Mouse (Mus musculus) CD4-positive, CD25-positive, alpha-beta regulatory T cell, adult 9 weeks (primary cell): ENCODE results near the gene Lce1h. TPM values are rescaled to one million over a fixed set of nuclear protein-coding genes. Genes with fewer than 3 reads are reported as not detected.

ENCODE experiments used
- polyA plus RNA-seq: library from polyadenylated mRNA; unstranded; fragments of 100-300 nt; shearing (Covaris generic); gene quantifications from one replicate; pipeline ENCODE4 v1.2.1, GENCODE M21; 2017

Gene Lce1h
- not detected for polyA plus RNA-seq

DNA sequence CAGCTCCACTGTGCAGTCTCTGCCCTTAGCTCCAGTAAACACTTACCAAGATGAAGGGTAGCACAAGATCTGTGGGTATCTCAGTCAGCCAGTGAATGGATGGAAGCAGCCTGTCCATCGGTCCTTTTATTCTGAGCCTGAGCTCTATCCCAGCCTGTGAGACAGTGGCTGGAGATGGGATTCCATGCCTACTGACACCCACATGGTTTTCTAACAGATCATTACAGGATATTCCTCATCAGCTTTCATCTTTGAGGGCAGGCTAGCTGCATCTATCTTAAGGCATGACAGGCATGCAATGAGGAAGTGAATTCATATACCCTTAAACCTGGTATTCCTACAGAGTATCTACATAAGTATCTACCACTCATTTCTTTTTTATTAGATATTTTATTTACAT lies at the start of gene Lce1h:
Gene Lce1h (minus strand): TSS at position 101 of the 400 bp plus-strand sequence.

GRCm38 (mm10) chr3:92807791-92808190 lies 42.9 kb upstream of the Lce1h start, which contains the start of gene Lce1k:
Gene Lce1k, minus strand, starts transcription at chr3:92807891.

DNA sequence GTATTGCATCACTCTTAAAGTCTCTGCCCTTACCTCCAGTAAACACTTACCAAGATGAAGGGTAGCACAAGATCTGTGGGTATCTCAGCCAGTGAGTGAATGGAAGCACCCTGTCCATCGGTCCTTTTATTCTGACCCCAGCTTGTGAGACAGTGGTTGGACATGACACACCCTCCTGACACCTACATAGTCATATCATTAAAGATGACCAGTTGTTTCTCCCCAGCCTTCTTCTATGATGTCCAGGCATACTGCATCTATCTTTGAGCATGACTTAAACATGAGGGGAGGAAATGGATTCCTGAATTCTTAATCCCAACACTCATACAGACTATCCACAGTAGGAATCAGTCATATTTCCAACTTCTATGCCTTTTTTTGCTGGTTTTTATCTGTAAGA lies 25.5 kb upstream of the Lce1h start, which contains the start of gene Lce1j:
Gene Lce1j (minus strand): TSS at position 101 of the 400 bp plus-strand sequence.

GRCm38 (mm10) chr3:92778799-92779198 lies 13.9 kb upstream of the Lce1h start, which contains the start of gene Lce1i:
Gene Lce1i, minus strand, starts transcription at chr3:92778899.

DNA sequence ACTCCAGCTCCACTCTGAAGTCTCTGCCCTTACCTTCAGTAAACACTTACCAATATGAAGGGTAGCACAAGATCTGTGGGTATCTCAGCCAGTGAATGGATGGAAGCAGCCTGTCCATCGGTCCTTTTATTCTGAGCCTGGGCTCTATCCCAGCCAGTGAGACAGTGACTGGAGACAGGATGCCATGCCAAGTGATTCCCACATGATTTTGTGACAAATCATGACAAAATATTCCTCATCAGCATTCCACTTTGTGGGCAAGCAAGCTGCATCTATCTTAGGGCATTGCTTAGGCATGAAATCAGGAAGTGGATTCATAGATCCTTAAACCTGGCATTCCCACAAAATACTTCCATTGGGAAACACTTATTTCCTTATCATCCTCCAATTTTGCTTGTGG lies 12.6 kb downstream of the Lce1h start, which contains the start of gene Lce1g:
Gene Lce1g (minus strand): TSS at position 101 of the 400 bp plus-strand sequence.

GRCm38 (mm10) chr3:92738996-92739395 lies 25.9 kb downstream of the Lce1h start, which contains the start of gene Gm38119:
Gene Gm38119, minus strand, starts transcription at chr3:92739096.

DNA sequence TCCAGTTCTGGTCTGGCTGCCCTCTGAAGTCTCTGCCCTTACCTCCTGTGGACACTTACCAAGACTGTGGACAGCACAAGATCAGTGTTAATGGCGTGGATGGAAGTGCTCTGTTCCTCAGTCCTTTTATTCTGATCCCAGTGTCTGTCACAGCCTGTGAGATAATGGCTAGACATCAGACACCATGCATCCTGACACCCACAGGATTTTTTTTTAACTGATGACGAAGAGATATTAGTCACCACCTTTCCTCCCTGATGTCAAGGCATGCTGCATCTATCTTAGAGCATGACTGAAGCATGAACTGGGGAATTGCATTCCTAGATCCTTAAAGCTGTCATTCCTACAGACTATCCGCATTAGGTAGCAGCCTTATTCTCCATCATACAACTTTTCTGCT lies 44.6 kb downstream of the Lce1h start, which contains the start of gene Lce1f:
Gene Lce1f (minus strand): TSS at position 101 of the 400 bp plus-strand sequence.

Other genes with a start within 250 kb of the Lce1h start
- not detected for gene 2310046K23Rik, start 230.6 kb downstream of the Lce1h start, polyA plus RNA-seq
- not detected for gene Ivl, start 191.3 kb downstream of the Lce1h start, polyA plus RNA-seq
- not detected for gene Smcp, start 176.1 kb downstream of the Lce1h start, polyA plus RNA-seq
- not detected for gene 2210017I01Rik, start 157.6 kb downstream of the Lce1h start, polyA plus RNA-seq
- not detected for gene Lce6a, start 143.4 kb downstream of the Lce1h start, polyA plus RNA-seq
- gene Lce1a1, start 116.8 kb downstream of the Lce1h start, polyA plus RNA-seq, result not detected
- gene Lce1b, start 108.1 kb downstream of the Lce1h start, polyA plus RNA-seq, result not detected
- gene Lce1a2, start 94.8 kb downstream of the Lce1h start, polyA plus RNA-seq, result not detected
- not detected for gene Lce1c, start 85.8 kb downstream of the Lce1h start, polyA plus RNA-seq
- not detected for gene Lce1d, start 77.9 kb downstream of the Lce1h start, polyA plus RNA-seq
- gene Lce1e, start 56.0 kb downstream of the Lce1h start, polyA plus RNA-seq, result not detected
- gene Lce1f, start 44.7 kb downstream of the Lce1h start, polyA plus RNA-seq, result not detected
- gene Gm38119, start 26.0 kb downstream of the Lce1h start, polyA plus RNA-seq, result not detected
- gene Lce1g, start 12.7 kb downstream of the Lce1h start, polyA plus RNA-seq, result not detected
- gene Lce1i, start 13.8 kb upstream of the Lce1h start, polyA plus RNA-seq, result not detected
- gene Lce1j, start 25.4 kb upstream of the Lce1h start, polyA plus RNA-seq, result not detected
- gene Lce1k, start 42.8 kb upstream of the Lce1h start, polyA plus RNA-seq, result not detected
- gene Kprp, start 62.2 kb upstream of the Lce1h start, polyA plus RNA-seq, result not detected
- not detected for gene Lce1l, start 86.2 kb upstream of the Lce1h start, polyA plus RNA-seq
- gene 2310050C09Rik, start 105.2 kb upstream of the Lce1h start, polyA plus RNA-seq, result not detected
- gene Lce3a, start 161.2 kb upstream of the Lce1h start, polyA plus RNA-seq, result not detected
- gene Lce3b, start 167.9 kb upstream of the Lce1h start, polyA plus RNA-seq, result not detected
- not detected for gene Lce3c, start 179.4 kb upstream of the Lce1h start, polyA plus RNA-seq
- gene Lce3d, start 192.3 kb upstream of the Lce1h start, polyA plus RNA-seq, result not detected
- gene Lce3e, start 202.0 kb upstream of the Lce1h start, polyA plus RNA-seq, result not detected
- gene Lce3f, start 227.2 kb upstream of the Lce1h start, polyA plus RNA-seq, result not detected